Mouse (Mus musculus): ENCODE measurements at regions not wholly inside any gene's neighbourhood (a gene's known extent, or its start where the extent isn't known, plus 50 kb on each side); places are given as distances from the start of the nearest gene placed in this dataset.

GRCm38 (mm10) chr14:18398953-18399352, 67.3 kb upstream of the Ube2e1 start:
- no peak overlapping the region for H3K9ac ChIP-seq (replicated peaks; ENCODE audit: low read length)
- ATAC-seq (ENCODE audit: low FRiP score, low TSS enrichment): no peak
- no peak overlapping the region for H3K27ac ChIP-seq (ENCODE audit: low read length)
- H3K36me3 ChIP-seq (ENCODE audit: insufficient read depth, low read length): no peaks in the 10 kb centered on the region
- no peaks in the 10 kb centered on the region for H3K4me1 ChIP-seq (ENCODE audit: insufficient read depth, low read length)
- H3K4me2 ChIP-seq (replicated peaks; ENCODE audit: low read depth, low read length): no peak overlapping the region
- H3K4me3 ChIP-seq (ENCODE audit: low read length): no peak overlapping the region
- H3K27me3 ChIP-seq (ENCODE audit: insufficient read depth, low read length): no peaks in the 10 kb centered on the region
- WGBS: 68% methylated on average over 4 of the region's 4 CpGs
- H3K9me3 ChIP-seq (ENCODE audit: low read length): no peaks in the 10 kb centered on the region

- Histone ChIP-seq H3K4me2 (replicated peaks; ENCODE audit: low read depth, low read length) (no peak overlapping the region), H3K27me3 (ENCODE audit: insufficient read depth, low read length) (no peaks in the 10 kb centered on the region), H3K36me3 (ENCODE audit: insufficient read depth, low read length) (no peaks in the 10 kb centered on the region), H3K9ac (replicated peaks; ENCODE audit: low read length) (no peak overlapping the region), H3K9me3 (ENCODE audit: low read length) (no peaks in the 10 kb centered on the region), H3K27ac (ENCODE audit: low read length) (no peak overlapping the region), H3K4me3 (ENCODE audit: low read length) (no peak overlapping the region), H3K4me1 (ENCODE audit: insufficient read depth, low read length) (no peaks in the 10 kb centered on the region)
- WGBS: 94% methylated on average over 8 of the region's 8 CpGs
- ATAC-seq (ENCODE audit: low FRiP score, low TSS enrichment): no peak
Measured at GRCm38 (mm10) chr14:18396206-18396764, 64.6 kb upstream of the Ube2e1 start.

- Histone ChIP-seq H3K9me3 (ENCODE audit: low read length) (no peaks in the 10 kb centered on the region), H3K36me3 (ENCODE audit: insufficient read depth, low read length) (no peaks in the 10 kb centered on the region), H3K4me2 (replicated peaks; ENCODE audit: low read depth, low read length) (no peak overlapping the region), H3K4me3 (ENCODE audit: low read length) (no peak overlapping the region), H3K27ac (ENCODE audit: low read length) (no peak overlapping the region), H3K27me3 (ENCODE audit: insufficient read depth, low read length) (no peaks in the 10 kb centered on the region), H3K4me1 (ENCODE audit: insufficient read depth, low read length) (no peaks in the 10 kb centered on the region), H3K9ac (replicated peaks; ENCODE audit: low read length) (no peak overlapping the region)
- ATAC-seq (ENCODE audit: low FRiP score, low TSS enrichment): no peak
- WGBS: 87% methylated on average over 3 of the region's 3 CpGs
Measured at GRCm38 (mm10) chr14:18394071-18394745, 62.5 kb upstream of the Ube2e1 start.

DNA sequence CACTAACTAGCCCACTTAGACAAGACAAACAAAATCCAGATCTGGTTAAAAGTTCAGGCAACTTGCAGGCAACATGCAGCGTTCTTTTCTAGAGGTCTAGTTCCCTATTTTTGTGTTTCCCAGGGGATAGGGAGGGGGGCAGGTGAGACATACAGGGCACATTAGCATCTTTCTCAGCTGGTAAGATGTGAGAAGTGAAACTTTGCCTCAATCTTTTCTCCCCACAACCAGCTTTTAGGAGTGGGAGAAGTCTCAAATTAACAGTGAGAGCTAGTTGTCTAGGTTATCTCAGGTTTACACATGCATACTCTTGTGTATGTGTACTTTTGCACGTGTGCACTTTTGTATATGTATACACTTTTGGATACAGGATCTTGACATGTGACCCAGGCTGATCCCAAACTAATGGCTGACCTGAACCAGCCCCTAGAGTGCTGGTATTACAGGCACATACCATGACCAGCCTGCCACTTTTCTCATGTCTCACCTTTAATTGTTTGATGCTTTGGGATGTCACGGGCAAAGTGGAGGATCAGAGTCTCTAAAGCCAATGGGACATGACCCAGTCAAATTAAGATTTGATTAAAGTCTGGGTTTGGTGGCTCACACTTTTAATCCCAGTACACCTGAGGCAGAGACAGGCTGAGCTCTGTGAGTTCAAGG, 60.3 kb upstream of the Ube2e1 start:
- no peak overlapping the region for H3K4me2 ChIP-seq (replicated peaks; ENCODE audit: low read depth, low read length)
- no peaks in the 10 kb centered on the region for H3K27me3 ChIP-seq (ENCODE audit: insufficient read depth, low read length)
- H3K36me3 ChIP-seq (ENCODE audit: insufficient read depth, low read length): no peaks in the 10 kb centered on the region
- no peaks in the 10 kb centered on the region for H3K4me1 ChIP-seq (ENCODE audit: insufficient read depth, low read length)
- no peak overlapping the region for H3K4me3 ChIP-seq (ENCODE audit: low read length)
- no peak for ATAC-seq (ENCODE audit: low FRiP score, low TSS enrichment)
- no peak overlapping the region for H3K27ac ChIP-seq (ENCODE audit: low read length)
- no peak overlapping the region for H3K9ac ChIP-seq (replicated peaks; ENCODE audit: low read length)
- 82% methylated on average over 3 of the region's 3 CpGs for WGBS
- H3K9me3 ChIP-seq (ENCODE audit: low read length): no peaks in the 10 kb centered on the region

GRCm38 (mm10) chr14:18389390-18389789, 57.7 kb upstream of the Ube2e1 start:
- 90% methylated on average over 6 of the region's 6 CpGs for WGBS

GRCm38 (mm10) chr14:18385953-18386668, 54.5 kb upstream of the Ube2e1 start:
- ATAC-seq (ENCODE audit: low FRiP score, low TSS enrichment): no peak
- H3K4me1 ChIP-seq (ENCODE audit: insufficient read depth, low read length): no peaks in the 10 kb centered on the region
- no peak overlapping the region for H3K4me2 ChIP-seq (replicated peaks; ENCODE audit: low read depth, low read length)
- no peak overlapping the region for H3K9ac ChIP-seq (replicated peaks; ENCODE audit: low read length)
- WGBS: 63% methylated on average over 6 of the region's 6 CpGs
- no peak overlapping the region for H3K4me3 ChIP-seq (ENCODE audit: low read length)
- H3K9me3 ChIP-seq (ENCODE audit: low read length): no peaks in the 10 kb centered on the region
- no peaks in the 10 kb centered on the region for H3K36me3 ChIP-seq (ENCODE audit: insufficient read depth, low read length)
- H3K27me3 ChIP-seq (ENCODE audit: insufficient read depth, low read length): no peaks in the 10 kb centered on the region
- H3K27ac ChIP-seq (ENCODE audit: low read length): no peak overlapping the region

More at GRCm38 (mm10) chr14:18389390-18389789, 57.7 kb upstream of the Ube2e1 start:
- no peaks in the 10 kb centered on the region for H3K4me1 ChIP-seq (ENCODE audit: insufficient read depth, low read length)
- ATAC-seq (ENCODE audit: low FRiP score, low TSS enrichment): no peak
- no peaks in the 10 kb centered on the region for H3K36me3 ChIP-seq (ENCODE audit: insufficient read depth, low read length)
- H3K4me2 ChIP-seq (replicated peaks; ENCODE audit: low read depth, low read length): no peak overlapping the region
- no peaks in the 10 kb centered on the region for H3K27me3 ChIP-seq (ENCODE audit: insufficient read depth, low read length)
- no peak overlapping the region for H3K27ac ChIP-seq (ENCODE audit: low read length)
- H3K9ac ChIP-seq (replicated peaks; ENCODE audit: low read length): no peak overlapping the region
- no peak overlapping the region for H3K4me3 ChIP-seq (ENCODE audit: low read length)
- H3K9me3 ChIP-seq (ENCODE audit: low read length): no peaks in the 10 kb centered on the region

All from kidney, embryonic 16.5 days (tissue).